Mouse (Mus musculus) neural tube, embryonic 11.5 days (tissue): ENCODE measurements around the gene Snx21. TPM values are rescaled to one million over a fixed set of nuclear protein-coding genes. Genes with fewer than 3 reads are reported as not detected.
A peak's percentile ranks its signal among the peaks of the same experiment; 100 is the strongest.

Experiments used
- ATAC-seq: fragments of 200-750 bp; cut with Nextera tagmentation; 2 replicates; pipeline ENCODE4 v1.8.0; 2017; ENCODE audit warnings: moderate number of reproducible peaks, mild to moderate bottlenecking, moderate TSS enrichment, moderate library complexity; ENCODE audit not compliant: insufficient read depth, low FRiP score, low TSS enrichment
- DNase-seq: peaks from one replicate; pipeline ENCODE4 v3.0.0-alpha.2; 2015; ENCODE audit warnings: low spot score
- H3K27ac ChIP-seq: fragments of 300-500 bp; sonication (generic); 2 replicates; pipeline ENCODE4 v1.5.1; 2014; ENCODE audit warnings: low read depth, mild to moderate bottlenecking, low read length
- H3K27me3 ChIP-seq: fragments of 300-500 bp; sonication (generic); 2 replicates; pipeline ENCODE4 v1.6.1; 2014; ENCODE audit warnings: mild to moderate bottlenecking, low read length, mixed read lengths; ENCODE audit not compliant: control insufficient read depth, insufficient read depth
- H3K36me3 ChIP-seq: fragments of 300-500 bp; sonication (generic); 2 replicates; pipeline ENCODE4 v1.6.1; 2014; ENCODE audit warnings: mild to moderate bottlenecking, low read length, moderate library complexity, mixed read lengths; ENCODE audit not compliant: control insufficient read depth, insufficient read depth
- H3K4me1 ChIP-seq: fragments of 300-500 bp; sonication (generic); 2 replicates; pipeline ENCODE4 v1.6.1; 2014; ENCODE audit warnings: low read length, mixed read lengths; ENCODE audit not compliant: control insufficient read depth, insufficient read depth
- H3K4me2 ChIP-seq: fragments of 300-500 bp; sonication (generic); 2 replicates; pipeline ENCODE4 v1.6.1; 2014; ENCODE audit warnings: low read depth, mild to moderate bottlenecking, moderate library complexity
- H3K4me3 ChIP-seq: fragments of 300-500 bp; sonication (generic); 2 replicates; pipeline ENCODE4 v1.5.1; 2014; ENCODE audit warnings: low read depth, low read length
- H3K9ac ChIP-seq: fragments of 300-500 bp; sonication (generic); 2 replicates; pipeline ENCODE4 v1.6.1; 2014; ENCODE audit warnings: mild to moderate bottlenecking, low read length
- H3K9me3 ChIP-seq: fragments of 300-500 bp; sonication (generic); 2 replicates; pipeline ENCODE4 v1.6.1; 2016; ENCODE audit warnings: low read length; ENCODE audit not compliant: control insufficient read depth
- WGBS: fragments of 180-500 bp; shearing (Covaris S2); extraction: QIAGEN DNeasy Blood & Tissue Kit; methylation state at CpG from one replicate; pipeline ENCODE4 v1.1.7; 2014; 5-methylcytosine and 5-hydroxymethylcytosine counted together
- polyA plus RNA-seq: library from polyadenylated mRNA; unstranded; fragments of >200 nt; fragmentation: Nextera tagmentation; extraction: Ambion mirVana; gene quantifications from 2 replicates; pipeline ENCODE4 v1.2.1, GENCODE M21; 2014

Gene Snx21
- polyA plus RNA-seq, 1 experiment from 2014 or later, result 14.1 TPM

- Histone ChIP-seq H3K9me3 (no peaks in the 10 kb centered on the region), H3K27me3 (no peaks in the 10 kb centered on the region), H3K9ac (peak overlapping the region; percentile 72), H3K27ac (no peak overlapping the region), H3K36me3 (no peaks in the 10 kb centered on the region), H3K4me1 (no peaks in the 10 kb centered on the region), H3K4me2 (peak overlapping the region; percentile 81), H3K4me3 (peak overlapping the region; percentile 61)
- 10% methylated on average over 15 of the region's 15 CpGs for WGBS
- DNase-seq, result peak; percentile 28
- no peak for ATAC-seq
Observed at GRCm38 (mm10) chr2:164786388-164786885, 814 bp downstream of the Snx21 start.

- WGBS, result 85% methylated on average over 3 of the region's 3 CpGs
- ATAC-seq, result no peak
- H3K4me2 ChIP-seq, result peak overlapping the region; percentile 81; the same call in 1 of the 2 replicates
- no peak overlapping the region for H3K4me3 ChIP-seq
- H3K9ac ChIP-seq, result no peak overlapping the region
- 0 out of 2 replicates have a peak, but pooled peaks cover 2% of the 10 kb centered on the region for H3K36me3 ChIP-seq
- no peaks in the 10 kb centered on the region for H3K4me1 ChIP-seq
- H3K9me3 ChIP-seq, result no peaks in the 10 kb centered on the region
- no peaks in the 10 kb centered on the region for H3K27me3 ChIP-seq
- DNase-seq, result no peak
- H3K27ac ChIP-seq, result no peak overlapping the region
Observed at GRCm38 (mm10) chr2:164787032-164787431, 1.4 kb downstream of the Snx21 start.

GRCm38 (mm10) chr2:164787779-164788178 is 2.2 kb downstream of the Snx21 start:
- H3K4me1 ChIP-seq, result no peaks in the 10 kb centered on the region
- H3K27me3 ChIP-seq, result no peaks in the 10 kb centered on the region
- ATAC-seq (no peak), DNase-seq (no peak)
- peaks cover 2% of the 10 kb centered on the region; the same call in 1 of the 2 replicates for H3K36me3 ChIP-seq
- 86% methylated on average over 10 of the region's 10 CpGs for WGBS
- no peak overlapping the region for H3K4me3 ChIP-seq
- H3K9me3 ChIP-seq, result no peaks in the 10 kb centered on the region
- no peak overlapping the region for H3K4me2 ChIP-seq
- H3K27ac ChIP-seq, result no peak overlapping the region
- H3K9ac ChIP-seq, result no peak overlapping the region

DNA sequence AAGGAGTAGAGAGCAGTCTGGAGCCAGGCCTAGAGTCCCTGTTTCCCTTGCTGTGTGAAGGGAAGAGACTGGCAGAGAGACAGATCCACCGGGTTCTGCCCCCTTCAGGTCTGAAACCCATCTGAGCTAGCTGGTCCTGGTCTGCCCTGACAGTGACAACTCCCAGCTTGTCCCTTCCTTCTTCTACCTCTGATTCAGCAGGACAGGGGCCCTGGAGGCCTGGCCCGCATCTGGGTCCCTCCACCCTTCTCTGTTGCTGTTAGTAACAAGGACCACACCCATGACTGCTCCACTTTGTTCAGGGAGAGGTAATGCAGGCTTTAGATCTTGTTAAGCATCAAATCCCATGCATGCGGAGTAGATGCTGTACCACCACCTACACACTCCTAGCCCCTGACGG is 2.8 kb downstream of the Snx21 start:
- no peak overlapping the region for H3K4me3 ChIP-seq
- no peaks in the 10 kb centered on the region for H3K4me1 ChIP-seq

DNA sequence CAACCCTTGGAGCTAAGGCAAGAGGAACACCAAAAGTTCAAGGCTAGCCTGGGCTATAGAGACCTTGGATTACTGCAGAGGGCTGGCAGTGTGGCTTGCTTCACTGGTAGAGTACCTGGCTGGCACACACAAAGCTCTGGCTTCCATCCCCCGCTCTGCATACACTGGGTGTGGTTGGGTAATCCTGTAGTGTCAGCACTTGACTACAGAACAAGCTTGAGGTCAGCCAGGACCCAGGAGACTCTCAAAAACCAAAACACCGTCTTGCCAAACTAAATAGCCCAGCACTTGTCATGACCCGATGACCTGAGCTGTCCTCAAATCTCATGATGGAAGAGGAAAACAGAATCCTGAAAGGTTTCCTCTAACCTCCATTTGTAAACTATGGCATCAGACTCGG is 4.8 kb downstream of the Snx21 start:
- ATAC-seq, result no peak
- DNase-seq, result no peak
- H3K4me3 ChIP-seq, result no peak overlapping the region
- H3K4me2 ChIP-seq, result no peak overlapping the region
- 87% methylated on average over 4 of the region's 4 CpGs for WGBS
- H3K9ac ChIP-seq, result no peak overlapping the region
- H3K9me3 ChIP-seq, result no peaks in the 10 kb centered on the region
- H3K27me3 ChIP-seq, result no peaks in the 10 kb centered on the region
- H3K27ac ChIP-seq, result no peak overlapping the region
- H3K4me1 ChIP-seq, result no peaks in the 10 kb centered on the region
- peaks cover 2% of the 10 kb centered on the region; the same call in 1 of the 2 replicates for H3K36me3 ChIP-seq

More for the DNA sequence above, 2.8 kb downstream of the Snx21 start:
- WGBS, result 81% methylated on average over 4 of the region's 4 CpGs
- H3K9ac ChIP-seq, result no peak overlapping the region
- no peaks in the 10 kb centered on the region for H3K27me3 ChIP-seq
- no peak overlapping the region for H3K27ac ChIP-seq
- H3K36me3 ChIP-seq, result peaks cover 2% of the 10 kb centered on the region; the same call in 1 of the 2 replicates
- ATAC-seq (no peak), DNase-seq (no peak)
- H3K9me3 ChIP-seq, result no peaks in the 10 kb centered on the region
- H3K4me2 ChIP-seq, result no peak overlapping the region

GRCm38 (mm10) chr2:164791841-164792261 is 6.2 kb downstream of the Snx21 start:
- Histone ChIP-seq H3K27me3 (no peaks in the 10 kb centered on the region), H3K4me1 (no peaks in the 10 kb centered on the region), H3K9ac (no peak overlapping the region), H3K4me2 (no peak overlapping the region), H3K9me3 (no peaks in the 10 kb centered on the region), H3K27ac (no peak overlapping the region), H3K36me3 (peaks cover 2% of the 10 kb centered on the region; the same call in 1 of the 2 replicates), H3K4me3 (no peak overlapping the region)
- no peak for ATAC-seq
- DNase-seq, result no peak
- 92% methylated on average over 18 of the region's 18 CpGs for WGBS

DNA sequence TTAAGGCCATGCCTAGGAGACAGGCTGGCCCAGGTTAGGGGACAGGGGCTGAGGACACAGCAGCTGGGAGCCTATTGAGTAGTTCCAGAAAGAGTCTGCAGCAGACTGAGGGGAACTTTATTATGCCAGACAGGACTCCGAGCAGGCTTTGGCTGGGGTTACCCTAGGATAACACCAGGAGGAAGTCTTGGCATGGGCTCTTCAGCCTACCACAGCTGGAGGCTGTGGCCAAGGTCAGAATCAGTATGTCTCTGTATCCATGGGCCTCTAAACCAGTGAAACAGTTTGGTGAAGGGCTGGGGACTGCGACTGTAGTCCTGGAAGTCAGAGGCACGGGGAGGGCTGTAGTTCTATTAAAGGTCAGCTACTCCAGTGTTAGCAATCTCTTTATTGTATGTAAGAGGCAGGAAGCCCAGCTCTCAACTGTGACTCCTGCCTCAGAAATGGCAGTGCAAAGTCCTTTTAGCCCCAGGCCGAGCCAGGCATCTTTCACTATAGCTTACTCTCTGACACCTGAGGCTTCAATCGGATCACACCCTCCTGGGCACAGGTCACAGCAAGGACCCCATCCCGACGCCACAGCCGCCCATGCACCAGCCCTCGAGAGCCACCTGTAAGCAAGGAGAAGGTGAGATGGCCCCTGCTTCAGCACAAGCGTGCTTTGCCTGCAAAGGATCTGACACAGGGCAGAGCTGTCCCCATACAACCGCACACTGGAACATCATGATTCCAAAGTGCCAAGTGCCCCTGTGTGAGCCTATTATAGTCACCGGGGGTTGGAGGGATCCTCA is 7.0 kb downstream of the Snx21 start:
- Histone ChIP-seq H3K36me3 (peaks cover 2% of the 10 kb centered on the region; the same call in 1 of the 2 replicates), H3K4me1 (no peaks in the 10 kb centered on the region), H3K9ac (no peak overlapping the region), H3K9me3 (no peaks in the 10 kb centered on the region), H3K27me3 (no peaks in the 10 kb centered on the region), H3K4me2 (no peak overlapping the region), H3K4me3 (no peak overlapping the region), H3K27ac (no peak overlapping the region)
- WGBS, result 94% methylated on average over 12 of the region's 12 CpGs
- DNase-seq (no peak), ATAC-seq (no peak)

DNA sequence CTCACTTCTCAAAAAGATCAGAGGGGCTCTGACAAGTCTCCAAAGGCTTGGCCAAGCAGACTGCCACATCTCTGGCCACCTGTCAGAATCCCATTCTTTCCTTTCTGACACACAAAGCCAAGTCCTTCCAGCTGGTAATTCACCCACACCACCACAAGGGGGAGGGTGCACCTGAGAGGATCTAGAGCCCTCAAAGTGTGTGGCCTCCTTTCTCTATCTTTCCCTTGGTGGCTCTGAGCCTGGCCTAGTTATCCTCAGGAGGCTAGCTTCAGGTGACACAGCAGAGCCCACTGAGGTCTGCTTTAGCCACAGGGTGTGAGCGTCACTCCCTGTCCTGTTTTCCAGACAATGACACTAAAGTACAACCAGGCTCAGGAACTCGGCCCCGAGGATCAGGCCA is 7.6 kb downstream of the Snx21 start:
- Histone ChIP-seq H3K4me2 (no peak overlapping the region), H3K4me3 (no peak overlapping the region), H3K36me3 (peaks cover 4% of the 10 kb centered on the region; the same call in 1 of the 2 replicates), H3K27me3 (no peaks in the 10 kb centered on the region), H3K9me3 (no peaks in the 10 kb centered on the region), H3K4me1 (no peaks in the 10 kb centered on the region), H3K9ac (no peak overlapping the region), H3K27ac (no peak overlapping the region)
- 88% methylated on average over 3 of the region's 3 CpGs for WGBS
- peak; percentile 64 for DNase-seq
- ATAC-seq, result no peak

DNA sequence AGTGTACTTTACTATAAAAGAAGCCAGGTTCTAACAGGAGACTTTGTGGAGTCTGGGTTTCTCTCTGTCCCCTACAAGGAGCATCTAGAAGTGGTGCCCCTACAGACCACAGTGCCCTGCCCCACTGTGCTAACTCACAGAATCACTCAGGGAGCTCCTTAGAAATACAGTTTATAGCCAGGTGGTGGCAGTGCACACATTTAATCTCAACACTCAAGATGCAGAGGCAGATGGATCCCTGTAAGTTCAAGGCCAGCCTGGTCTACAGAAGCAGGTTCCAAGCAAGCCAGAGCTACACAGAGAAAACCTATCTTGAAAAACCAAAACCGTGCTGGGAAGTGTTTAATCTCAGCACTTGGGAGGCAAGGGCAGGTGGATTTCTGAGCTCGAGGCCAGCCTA is 8.1 kb downstream of the Snx21 start:
- H3K9ac ChIP-seq, result no peak overlapping the region
- peaks cover 4% of the 10 kb centered on the region; the same call in 1 of the 2 replicates for H3K36me3 ChIP-seq
- no peak overlapping the region for H3K4me2 ChIP-seq
- no peaks in the 10 kb centered on the region for H3K27me3 ChIP-seq
- WGBS, result 93% methylated on average over 2 of the region's 2 CpGs
- DNase-seq (no peak), ATAC-seq (no peak)
- H3K9me3 ChIP-seq, result no peaks in the 10 kb centered on the region
- no peaks in the 10 kb centered on the region for H3K4me1 ChIP-seq
- H3K27ac ChIP-seq, result no peak overlapping the region
- no peak overlapping the region for H3K4me3 ChIP-seq
